Mouse (Mus musculus) MEL (cell line): ENCODE data around the gene Aqp11.

ENCODE experiments used
- CHD1 ChIP-seq: IDR thresholded peaks from 2 replicates; pipeline ENCODE4 v1.6.1; 2012; ENCODE audit warnings: low read depth, mild to moderate bottlenecking, inconsistent platforms, low read length, improper control_type of control experiment
- CTCF ChIP-seq, 3 experiments: IDR thresholded peaks in 2 of 3; conservative IDR thresholded peaks in 1 of 3; 2 replicates each; pipeline ENCODE4 v1.5.1; 2011 to 2012; ENCODE audit warnings: low read length in 3 of 3, low read depth in 2 of 3, mild to moderate bottlenecking in 2 of 3, improper control_type of control experiment in 1 of 3, inconsistent platforms in 1 of 3, mixed read lengths in 1 of 3, moderate library complexity in 1 of 3; ENCODE audit not compliant: control insufficient read depth in 1 of 3, insufficient read depth in 1 of 3, poor library complexity in 1 of 3, severe bottlenecking in 1 of 3
- GATA1 ChIP-seq: IDR thresholded peaks from 2 replicates; pipeline ENCODE4 v1.6.1; 2011; ENCODE audit warnings: low read depth, low read length, improper control_type of control experiment
- KAT2A ChIP-seq: conservative IDR thresholded peaks from 2 replicates; pipeline ENCODE4 v1.6.1; 2012; ENCODE audit warnings: low read depth, low read length, improper control_type of control experiment, inconsistent platforms
- MYC ChIP-seq: IDR thresholded peaks from 2 replicates; pipeline ENCODE4 v1.6.1; 2011; ENCODE audit warnings: low read depth, mild to moderate bottlenecking, low read length, improper control_type of control experiment, moderate library complexity
- NRF1 ChIP-seq: IDR thresholded peaks from 2 replicates; pipeline ENCODE4 v1.6.1; 2014; ENCODE audit warnings: low read depth, mild to moderate bottlenecking, inconsistent platforms, low read length, improper control_type of control experiment, moderate library complexity; ENCODE audit not compliant: poor library complexity, insufficient read depth, severe bottlenecking
- POLR2A ChIP-seq, 2 experiments: IDR thresholded peaks; 2 replicates each; pipeline ENCODE4 v1.6.1; 2011 to 2012; ENCODE audit warnings: low read length in 2 of 2, mild to moderate bottlenecking in 2 of 2, control low read depth in 1 of 2, improper control_type of control experiment in 1 of 2, low read depth in 1 of 2, moderate library complexity in 1 of 2; ENCODE audit not compliant: control insufficient read depth in 1 of 2, insufficient read depth in 1 of 2, poor library complexity in 1 of 2
- POLR2AphosphoS2 ChIP-seq: IDR thresholded peaks from 2 replicates; pipeline ENCODE4 v1.6.1; 2011; ENCODE audit warnings: low read length, improper control_type of control experiment
- POLR2AphosphoS5 ChIP-seq: IDR thresholded peaks from 2 replicates; pipeline ENCODE4 v1.6.1; 2012; ENCODE audit warnings: low read depth, borderline replicate concordance, mild to moderate bottlenecking, inconsistent platforms, low read length, moderate library complexity, mixed read lengths
- TBP ChIP-seq: IDR thresholded peaks from 2 replicates; pipeline ENCODE4 v1.8.0; 2011; ENCODE audit warnings: low read depth, low read length, improper control_type of control experiment
- USF1 ChIP-seq: IDR thresholded peaks from 2 replicates; pipeline ENCODE4 v1.6.1; 2014; ENCODE audit warnings: low read depth, mild to moderate bottlenecking, inconsistent platforms, low read length, improper control_type of control experiment, moderate library complexity
- USF2 ChIP-seq, 2 experiments: IDR thresholded peaks; 2 replicates each; pipeline ENCODE4 v1.6.1; 2011 to 2012; ENCODE audit warnings: improper control_type of control experiment in 2 of 2, low read length in 2 of 2, borderline replicate concordance in 1 of 2, inconsistent platforms in 1 of 2, low read depth in 1 of 2, mild to moderate bottlenecking in 1 of 2; ENCODE audit not compliant: insufficient read depth in 1 of 2

- TF ChIP-seq CHD1 (no peak), TBP (no peak), CTCF (IDR thresholded peaks at IDR 0.05 in 2 of 3, conservative IDR thresholded peaks at IDR 0.05 in 1 of 3; ENCODE audit: control insufficient read depth in 1 of 3, insufficient read depth in 1 of 3, low read depth in 2 of 3, low read length in 3 of 3, poor library complexity in 1 of 3, severe bottlenecking in 1 of 3) (no peak), MYC (no peak), USF1 (no peak), GATA1 (no peak), KAT2A (no peak), POLR2A (IDR thresholded peaks at IDR 0.05; ENCODE audit: control insufficient read depth in 1 of 2, insufficient read depth in 1 of 2, low read depth in 1 of 2, low read length in 2 of 2, poor library complexity in 1 of 2) (no peak), POLR2AphosphoS5 (no peak), NRF1 (no peak), POLR2AphosphoS2 (no peak), USF2 (IDR thresholded peaks at IDR 0.05; ENCODE audit: borderline replicate concordance in 1 of 2, insufficient read depth in 1 of 2, low read depth in 1 of 2, low read length in 2 of 2) (no peak)
These were observed 19.1 kb upstream of the Aqp11 start for GRCm38 (mm10) chr7:97756967-97757881.
